Mouse (Mus musculus): ENCODE measurements around the gene Gtf3c2.

Gene Gtf3c2

DNA sequence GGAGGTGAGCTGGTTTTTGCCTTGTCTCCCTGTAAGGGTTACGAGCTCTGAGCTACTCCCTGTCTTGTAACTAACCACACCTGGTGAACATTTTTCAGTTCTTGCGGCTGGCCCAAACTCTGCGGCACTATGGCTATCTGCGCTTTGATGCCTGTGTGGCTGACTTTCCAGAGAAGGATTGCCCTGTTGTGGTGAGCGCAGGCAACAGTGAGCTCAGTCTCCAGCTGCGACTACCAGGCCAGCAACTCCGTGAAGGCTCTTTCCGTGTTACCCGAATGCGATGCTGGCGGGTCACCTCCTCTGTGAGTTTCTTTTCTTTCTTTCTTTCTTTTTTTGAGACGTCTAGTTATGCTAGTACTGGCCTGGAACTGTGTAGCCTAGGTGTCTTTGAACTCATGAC, 17.1 kb upstream of the Gtf3c2 start:
- no peak for DNase-seq

DNA sequence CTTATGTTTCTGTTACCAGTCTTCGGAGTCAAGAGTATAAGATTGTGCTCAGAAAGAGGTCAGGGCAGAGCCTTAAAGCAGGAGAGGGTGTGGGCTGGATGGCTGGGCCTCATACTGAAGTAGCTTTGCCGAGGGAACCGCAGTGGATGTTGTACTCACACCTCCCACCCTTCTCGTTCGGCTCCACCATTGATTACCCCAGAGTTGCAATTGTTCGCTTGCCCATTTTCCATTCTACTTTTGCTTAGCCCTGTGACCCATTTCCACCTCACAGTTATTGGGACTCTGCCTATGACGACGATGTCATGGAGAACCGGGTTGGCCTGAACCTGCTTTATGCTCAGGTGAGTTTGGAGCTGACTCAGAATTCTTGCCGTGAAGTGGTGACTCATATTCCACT, 16.3 kb upstream of the Gtf3c2 start:
- no peak for DNase-seq

DNA sequence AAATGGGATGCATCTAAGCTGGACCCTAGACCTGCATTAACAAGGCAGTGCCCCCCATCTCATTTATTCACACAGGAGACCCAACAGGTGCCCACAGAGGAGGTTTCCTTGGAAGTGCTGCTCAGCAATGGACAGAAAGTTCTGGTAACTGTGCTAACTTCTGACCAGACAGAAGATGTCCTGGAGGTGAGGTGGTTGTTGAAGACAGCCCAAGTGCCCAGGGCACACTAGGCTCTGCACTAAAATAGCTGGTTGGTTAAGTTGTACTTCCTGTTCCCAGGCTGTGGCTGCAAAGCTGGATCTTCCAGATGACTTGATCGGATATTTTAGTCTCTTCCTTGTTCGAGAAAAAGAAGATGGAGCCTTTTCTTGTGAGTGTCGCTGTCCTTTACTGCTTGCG, 15.7 kb upstream of the Gtf3c2 start:
- DNase-seq, result no peak

DNA sequence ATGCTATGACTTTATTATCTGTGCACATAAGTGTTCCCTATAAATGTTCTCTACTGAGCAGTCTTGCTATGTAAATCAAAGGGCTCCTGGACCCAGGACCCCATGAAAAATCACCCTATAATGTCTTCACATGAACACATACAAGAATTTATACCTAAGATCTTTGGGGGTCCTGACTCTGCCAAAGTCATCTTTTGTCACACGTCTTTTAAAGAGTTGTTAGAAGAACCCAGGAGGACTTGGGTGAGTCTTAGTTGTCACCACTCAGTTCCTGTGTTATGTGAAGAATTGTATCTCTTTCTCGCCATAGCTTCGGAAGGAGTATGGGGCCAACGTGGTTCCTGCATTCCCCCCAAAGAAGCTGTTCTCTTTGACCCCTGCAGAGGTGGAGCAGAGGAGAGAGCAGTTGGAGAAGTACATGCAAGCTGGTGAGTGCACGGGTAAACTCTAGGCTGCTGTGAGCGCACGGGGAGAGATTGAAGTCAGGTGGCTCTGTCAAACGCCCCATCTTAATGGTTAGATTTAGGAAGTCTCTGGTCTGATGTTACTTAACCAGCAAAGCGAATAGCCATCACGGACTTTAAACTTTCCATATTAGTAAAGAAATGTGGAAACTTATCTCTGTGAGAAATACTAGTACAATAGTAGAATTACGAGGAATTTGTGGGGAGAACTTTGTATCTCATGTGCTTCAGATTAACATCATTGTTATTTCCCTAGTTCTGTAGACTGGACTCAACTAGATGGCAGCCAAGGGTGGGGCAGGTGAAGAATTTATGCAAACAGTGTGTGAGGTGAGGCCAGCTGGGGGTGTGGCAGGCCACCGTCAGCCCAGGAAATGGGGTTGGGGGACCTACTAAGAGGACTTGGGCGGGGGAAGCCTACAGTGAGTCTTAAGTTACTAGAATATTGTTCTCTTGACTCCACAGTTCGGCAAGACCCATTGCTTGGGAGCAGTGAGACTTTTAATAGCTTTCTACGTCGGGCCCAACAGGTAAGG, 14.8 kb upstream of the Gtf3c2 start:
- no peak for DNase-seq

DNA sequence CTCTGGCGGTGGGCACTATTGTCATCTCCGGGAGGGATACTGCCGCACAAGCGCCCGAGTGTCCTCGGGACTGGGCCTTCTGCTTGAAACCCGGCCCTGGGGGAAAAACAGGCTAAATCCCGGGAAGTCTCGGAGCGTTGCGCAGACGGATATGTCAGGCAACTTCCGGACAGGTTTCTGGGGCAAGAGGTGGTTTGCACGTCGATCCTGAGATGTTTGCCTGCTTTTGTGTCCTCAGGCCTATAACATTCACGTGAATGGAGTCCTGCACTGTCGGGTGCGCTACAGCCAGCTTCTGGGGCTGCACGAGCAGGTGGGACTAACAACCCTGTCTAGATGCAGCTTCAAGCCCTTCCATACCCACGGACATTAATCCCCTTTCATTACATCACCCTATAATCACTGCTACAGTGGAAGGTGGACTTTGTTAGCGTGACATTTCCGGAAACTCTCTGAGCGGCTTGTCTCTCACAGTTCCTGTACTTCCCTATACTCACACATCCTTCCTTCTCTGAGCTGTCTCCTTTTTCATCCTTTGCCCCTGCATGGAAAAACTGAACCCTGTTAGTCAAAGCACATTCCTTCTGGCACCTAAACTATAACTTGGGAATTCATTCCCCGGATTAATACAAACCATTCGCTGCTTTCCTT, 13.8 kb upstream of the Gtf3c2 start:
- no peak for DNase-seq

DNA sequence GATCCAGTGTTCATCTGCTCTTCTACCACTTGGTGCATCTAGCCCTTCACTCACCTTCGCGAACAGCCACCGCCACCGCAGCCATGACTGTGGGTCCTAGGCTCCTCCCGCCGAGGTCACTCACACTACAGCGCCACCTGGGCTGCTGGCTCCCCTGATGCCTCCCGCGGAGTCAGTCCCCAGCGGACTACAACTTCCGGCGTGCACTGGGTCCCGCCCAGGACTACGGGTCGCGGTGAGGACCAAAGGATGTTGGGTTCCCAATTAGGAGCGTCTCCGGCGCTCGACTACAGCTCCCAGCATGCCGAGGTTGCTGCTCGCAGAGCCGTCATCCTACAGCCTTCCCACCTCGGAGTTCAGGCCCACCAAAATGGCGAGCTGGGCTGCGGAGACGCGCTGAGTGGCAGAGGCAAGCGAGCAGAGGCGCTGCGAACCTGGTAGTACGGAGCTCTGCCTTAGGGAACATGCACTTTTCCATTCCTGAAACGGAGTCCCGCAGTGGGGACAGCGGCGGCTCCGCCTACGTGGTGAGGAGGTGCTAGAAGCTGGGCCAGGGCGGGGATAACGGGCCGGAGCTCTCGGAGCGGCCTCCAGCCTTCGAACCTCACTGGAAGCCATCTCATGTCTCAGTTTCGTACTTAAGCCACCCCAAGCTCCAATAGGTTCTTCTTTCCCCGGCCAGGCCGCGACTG, 13.1 kb upstream of the Gtf3c2 start, which contains the start of the genes Snx17 and Eif2b4:
Snx17 (plus strand) TSS at position 289 of the 692 bp plus-strand sequence.
Eif2b4 (minus strand) TSS at position 492 of the 692 bp plus-strand sequence.
- DNase-seq, result peak; percentile 99

DNA sequence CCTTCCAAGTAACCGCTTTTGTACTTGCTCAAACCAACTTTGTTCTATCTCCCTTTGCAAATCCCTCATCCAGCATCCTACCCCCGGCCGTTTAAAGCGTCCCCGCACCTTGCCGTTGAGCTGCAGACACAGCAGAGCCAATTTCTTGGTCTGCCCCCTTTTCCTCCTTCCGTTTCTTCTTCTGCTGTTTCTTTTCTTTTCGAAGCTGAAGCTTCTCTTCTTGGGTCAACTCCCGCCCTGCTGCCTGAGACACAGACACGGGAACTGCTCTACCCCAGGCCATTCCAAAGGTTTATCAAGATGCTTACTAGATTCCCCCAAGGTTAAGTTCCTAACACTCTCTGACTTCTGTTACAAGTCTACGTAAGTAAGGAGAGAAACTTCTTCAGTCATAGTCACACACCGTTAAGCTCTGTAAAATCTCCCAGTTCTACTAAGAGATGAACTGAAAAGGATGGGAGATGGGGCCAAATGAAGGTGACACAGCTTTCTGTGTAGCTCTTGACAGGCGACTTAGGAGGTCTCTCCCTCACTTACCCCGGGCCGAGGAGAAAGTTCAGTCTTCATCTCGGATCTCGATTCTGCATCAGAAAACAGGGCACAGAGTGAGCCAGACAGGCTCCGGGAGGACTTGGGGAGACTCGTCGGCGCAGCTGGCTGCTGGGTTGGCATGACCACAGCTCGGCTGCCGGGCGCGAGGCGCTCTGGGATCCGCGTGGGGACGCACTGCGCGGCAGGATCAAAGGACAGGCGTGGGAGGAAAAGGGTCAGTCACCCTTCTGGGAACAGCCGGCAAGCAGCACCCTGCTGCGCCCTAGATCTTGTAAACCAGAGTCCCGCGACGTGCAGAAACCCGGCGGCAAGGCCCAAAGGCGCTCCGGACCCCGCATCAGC, 12.3 kb upstream of the Gtf3c2 start:
- peak; percentile 84 for DNase-seq

DNA sequence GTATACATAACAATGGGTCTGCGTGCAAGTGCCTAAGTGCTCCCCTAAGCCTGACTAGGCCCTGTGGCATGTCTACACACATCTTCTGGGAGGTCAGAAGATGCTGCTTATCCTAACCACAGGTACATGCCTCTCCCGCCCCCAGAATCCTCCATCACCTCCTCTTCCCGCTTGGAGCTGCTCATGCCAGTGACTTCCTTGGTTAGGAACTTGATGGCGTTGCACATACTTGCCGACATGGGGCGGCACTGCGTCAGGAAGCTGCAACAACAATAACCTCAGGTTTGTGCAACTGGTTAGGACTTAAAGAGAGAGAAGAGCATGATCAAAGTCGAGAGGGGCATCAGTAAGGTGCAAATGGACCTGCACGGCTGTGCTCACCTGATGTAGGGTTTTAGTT, 10.3 kb upstream of the Gtf3c2 start:
- DNase-seq, result no peak

DNA sequence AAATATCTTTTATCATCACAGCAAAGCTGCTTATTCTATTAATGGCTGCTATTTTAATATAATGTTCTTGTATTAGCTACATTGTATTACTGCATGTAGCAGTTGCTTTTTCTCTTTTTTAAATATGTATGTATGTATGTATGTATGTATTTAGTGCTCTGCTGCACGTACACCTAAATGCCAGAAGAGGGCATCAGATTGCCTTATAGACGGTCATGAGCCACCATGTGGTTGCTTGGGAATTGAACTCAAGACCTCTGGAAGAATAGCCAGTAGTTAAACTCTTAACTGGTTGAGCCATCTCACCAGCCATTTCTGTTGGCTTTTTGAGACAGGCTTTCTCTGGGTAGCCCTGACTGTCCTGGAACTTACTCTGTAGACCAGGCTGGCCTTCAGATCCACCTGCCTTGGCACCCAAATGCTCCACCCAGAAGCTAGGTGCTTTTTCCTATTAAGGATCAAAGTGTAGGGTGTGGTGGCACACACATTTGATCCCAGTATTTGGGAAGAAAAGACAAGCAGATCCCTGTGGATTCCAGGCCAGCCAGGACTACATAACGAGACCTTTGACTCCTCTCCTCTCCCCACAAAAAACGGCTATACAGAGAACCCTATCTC, 8.4 kb upstream of the Gtf3c2 start:
- no peak for DNase-seq

DNA sequence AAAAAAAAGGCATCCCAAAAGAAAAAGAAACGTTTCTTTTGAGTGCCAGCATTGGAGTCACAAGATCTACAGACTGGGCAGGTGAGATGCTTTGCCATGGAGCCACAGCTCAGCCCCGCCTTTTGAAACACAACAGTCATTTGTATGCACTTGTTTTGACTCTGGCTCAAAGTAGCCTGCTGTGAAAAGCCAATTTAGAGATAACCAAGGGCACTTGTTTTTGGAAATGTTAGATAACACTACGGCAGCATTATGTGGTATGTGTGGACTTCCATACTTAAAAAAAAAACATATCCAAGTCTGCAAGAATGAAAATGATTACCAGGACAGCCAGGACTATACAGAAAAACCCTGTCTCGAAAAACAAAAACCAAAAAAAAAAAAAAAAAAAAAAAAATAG, 3.7 kb upstream of the Gtf3c2 start:
- no peak for DNase-seq

DNA sequence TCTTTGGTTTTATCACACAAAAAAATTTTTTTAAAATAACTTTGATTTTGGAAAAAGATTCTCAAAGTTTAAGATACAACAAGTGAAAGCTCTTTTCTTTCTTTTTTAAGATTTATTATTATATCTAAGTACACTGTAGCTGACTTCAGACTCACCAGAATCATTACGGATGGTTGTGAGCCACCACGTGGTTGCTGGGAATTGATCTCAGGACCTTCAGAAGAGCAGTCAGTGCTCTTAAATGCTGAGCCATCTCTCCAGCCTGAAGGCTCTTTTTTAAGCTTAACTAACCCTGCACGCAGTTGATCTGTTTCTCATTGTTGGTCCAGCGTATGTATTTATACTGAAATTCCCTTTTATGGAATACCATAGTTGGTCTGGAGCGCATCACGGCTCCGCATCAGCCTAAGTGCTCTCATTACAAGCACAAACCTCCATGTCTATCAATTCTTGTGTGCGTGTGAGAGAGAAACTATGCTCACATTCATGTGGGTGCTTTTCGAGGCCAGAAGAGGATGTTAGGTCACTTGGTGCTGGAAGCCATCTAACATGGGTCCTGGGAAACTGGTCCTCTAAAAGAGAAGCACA, 1.3 kb upstream of the Gtf3c2 start:
- DNase-seq, result no peak

DNA sequence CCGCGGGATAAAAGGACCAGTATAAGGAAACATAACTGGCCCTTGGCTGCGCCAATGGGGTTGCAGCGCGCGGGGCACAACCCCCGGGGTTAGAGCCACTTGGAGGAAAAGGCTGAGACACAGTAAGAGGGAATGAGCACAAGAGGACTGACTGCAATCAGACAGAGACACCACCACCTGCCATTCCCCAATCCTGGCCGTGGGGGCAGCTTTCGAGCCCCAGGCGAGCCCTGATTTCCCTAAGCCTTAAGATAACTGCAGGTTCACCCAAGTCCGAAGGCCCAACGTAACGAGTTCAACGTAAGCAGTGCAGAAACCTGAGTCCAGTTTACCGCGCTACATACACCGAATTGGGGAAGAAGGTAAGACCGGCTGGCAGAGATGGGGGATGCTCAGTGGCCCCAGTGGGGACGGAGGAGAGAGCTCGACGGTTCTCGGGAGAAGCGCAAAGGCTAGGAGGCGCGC, 611 bp downstream of the Gtf3c2 start:
- peak; percentile 35 for DNase-seq

DNA sequence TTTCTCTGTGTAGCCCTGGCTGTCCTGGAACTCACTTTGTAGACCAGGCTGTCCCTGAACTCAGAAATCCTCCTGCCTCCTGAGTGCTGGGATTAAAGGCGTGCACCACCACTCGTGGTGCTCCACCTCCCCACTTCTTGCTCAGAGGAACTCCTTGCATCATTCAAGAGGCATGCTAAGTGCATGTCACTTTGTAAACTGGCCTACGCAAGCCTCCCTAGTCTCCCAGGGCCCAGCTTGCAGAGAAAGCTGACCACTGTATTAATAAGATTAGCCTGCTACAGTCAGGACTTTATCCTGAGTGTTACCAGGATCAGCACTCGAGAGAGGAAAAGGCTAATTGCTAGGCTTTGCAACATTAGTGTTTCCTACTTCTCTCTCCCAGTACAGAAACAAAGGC, 11.3 kb downstream of the Gtf3c2 start:
- DNase-seq, result no peak

DNA sequence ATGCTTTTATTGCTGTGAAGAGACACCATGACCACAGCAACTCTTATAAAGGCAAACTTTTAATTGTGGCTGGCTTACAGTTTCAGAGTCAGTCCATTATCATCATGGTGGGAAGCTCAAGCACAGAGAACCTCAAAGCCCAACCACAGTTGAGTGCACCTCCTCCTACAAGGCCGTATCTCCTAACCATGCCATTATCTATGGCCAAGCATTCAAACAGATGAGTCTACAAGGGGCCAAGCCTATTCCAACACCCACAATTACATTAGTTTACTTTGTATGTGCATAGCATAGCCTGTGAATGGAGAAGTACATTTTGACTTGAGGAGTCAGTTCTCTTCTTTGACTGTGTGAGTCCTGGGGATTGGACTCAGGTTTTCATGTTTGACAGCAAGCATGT, 15.1 kb downstream of the Gtf3c2 start:
- no peak for DNase-seq

DNA sequence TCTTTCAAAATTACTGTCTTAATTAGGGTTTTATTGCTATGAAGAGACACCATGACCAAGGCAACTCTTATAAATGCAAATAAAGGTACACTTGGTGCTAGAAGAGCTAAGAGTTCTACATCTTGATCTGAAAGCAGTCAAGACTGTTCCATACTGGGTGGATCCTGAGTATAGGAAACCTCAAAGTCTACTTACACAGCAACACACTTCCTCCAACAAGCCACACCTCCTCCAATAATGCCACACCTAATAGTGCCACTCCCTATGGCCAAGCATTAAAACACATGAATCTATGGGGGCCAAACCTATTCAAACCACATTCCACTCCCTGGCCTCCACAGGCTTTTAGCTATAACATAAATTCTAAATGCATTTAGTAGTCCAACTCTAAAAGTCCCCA, 17.5 kb downstream of the Gtf3c2 start:
- DNase-seq, result no peak

DNA sequence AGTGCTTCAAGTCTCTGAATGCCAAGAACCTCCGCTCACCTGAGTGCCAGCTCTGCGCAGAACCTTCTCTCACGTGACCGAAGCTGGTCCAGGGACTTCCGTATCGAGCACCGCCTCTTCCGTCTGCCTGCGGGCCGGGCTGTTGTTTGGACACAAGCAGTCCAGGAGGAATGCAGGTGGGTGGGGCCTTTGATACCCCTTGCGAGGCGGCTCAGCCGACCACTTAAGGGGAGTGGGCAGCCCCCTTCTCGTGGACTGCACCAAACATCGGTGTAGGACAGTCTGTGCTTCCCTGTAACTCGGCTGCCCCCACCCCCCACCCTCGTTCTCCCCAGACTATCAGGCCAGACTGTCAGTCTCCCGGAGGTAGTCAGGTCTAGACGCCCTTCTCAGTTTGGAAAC, 25.8 kb downstream of the Gtf3c2 start, which contains the start of gene Mpv17:
Mpv17 (minus strand) TSS at position 100 of the 402 bp plus-strand sequence.
- peak; percentile 91 for DNase-seq

DNA sequence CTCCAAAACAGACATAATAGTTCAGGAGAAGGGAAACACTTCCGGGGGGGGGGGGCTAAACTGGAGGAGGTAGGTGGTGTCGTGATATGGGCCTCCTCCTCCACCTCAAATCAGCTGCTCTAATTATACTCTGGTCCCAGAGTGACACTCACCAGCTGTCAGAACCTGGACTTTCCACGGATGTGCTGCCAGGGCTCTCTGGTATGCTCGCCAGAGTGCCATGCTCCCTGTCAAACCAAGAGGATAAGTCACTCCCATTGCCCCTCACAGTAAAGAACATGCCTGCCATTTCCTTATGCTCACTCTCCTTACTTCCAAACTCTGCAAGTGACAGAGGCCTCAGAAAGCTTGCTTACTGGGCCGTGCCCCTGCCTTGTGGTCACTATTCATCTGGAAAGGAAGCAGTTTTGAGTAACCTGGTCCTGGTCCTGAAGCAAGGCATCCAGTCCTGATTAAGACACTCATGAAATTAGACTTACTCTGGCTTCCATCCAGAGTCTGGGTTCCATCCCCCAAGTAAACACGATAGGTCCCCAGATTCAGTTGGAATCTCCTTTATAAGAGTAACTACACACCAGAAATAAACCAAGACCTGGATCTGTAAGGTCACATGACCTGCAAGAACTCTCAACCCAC, 26.3 kb downstream of the Gtf3c2 start:
- peak; percentile 30 for DNase-seq

DNA sequence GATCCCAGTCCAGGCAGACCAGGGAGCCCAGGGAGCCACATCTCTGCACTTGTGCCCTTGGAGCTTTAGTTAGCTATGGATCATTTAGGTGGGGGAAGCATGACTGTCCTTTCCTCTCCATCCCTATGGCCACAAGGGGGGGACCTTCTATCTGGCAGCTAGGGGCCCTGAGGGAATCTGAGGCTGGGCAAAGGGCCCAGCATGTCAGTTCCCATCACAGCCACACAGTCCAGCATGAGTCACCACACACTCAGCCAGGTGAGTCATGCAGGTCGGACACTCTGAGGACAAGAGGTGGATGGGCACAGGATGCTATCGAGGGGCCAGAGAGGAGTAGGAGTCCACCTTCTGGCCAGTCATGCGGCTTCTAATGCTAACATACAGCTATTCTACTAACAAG, 28.2 kb downstream of the Gtf3c2 start:
- DNase-seq, result peak; percentile 25

DNA sequence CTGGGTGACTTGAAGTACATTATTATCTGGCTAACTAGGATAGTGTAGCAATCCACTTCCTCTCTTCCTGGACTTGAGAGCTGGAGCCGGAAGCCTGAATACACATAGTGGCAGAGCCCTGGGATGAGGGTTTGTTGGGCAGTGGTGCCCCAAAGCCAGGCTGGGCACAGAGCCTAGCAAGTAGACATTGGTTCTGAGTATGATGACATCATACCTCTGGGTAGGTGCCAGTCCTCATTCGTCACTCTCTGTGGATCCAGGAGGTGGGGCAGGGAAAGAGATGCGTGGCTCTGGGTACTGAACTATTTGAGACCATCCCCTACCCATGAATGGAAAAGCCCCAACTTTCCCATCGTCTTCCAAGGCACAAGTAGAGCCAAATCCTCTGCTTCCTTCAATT, 30.2 kb downstream of the Gtf3c2 start:
- DNase-seq, result no peak

DNA sequence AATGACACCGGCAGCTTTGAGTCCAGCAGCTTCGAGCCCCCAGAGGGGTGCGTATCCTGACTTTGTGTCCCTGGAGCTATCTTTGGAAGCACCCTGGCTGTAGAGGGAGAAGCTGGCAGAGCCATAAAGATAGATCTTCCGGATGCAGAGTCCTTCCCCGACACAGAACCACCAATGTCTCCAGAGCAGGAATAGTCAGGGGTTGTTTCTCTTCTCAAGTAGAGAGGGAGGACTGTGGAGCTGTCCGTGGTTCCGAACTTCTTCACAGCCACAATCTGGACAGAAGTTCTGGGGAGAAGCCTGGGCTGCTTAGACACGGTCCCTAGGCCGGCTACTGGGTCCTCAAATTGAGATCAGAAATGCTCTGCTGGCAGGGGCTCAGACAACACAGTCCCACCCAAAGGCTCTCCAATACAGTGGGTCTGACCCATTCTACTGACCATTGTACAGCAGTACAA, 40.9 kb downstream of the Gtf3c2 start:
- DNase-seq, result peak; percentile 71

Data from kidney, postnatal 10 days (tissue).